Mouse (Mus musculus) large intestine, adult 2 months (tissue): Measurements from ENCODE around the gene Pigb. TPM values are rescaled to one million over a fixed set of nuclear protein-coding genes. Genes with fewer than 3 reads are reported as not detected.
A peak's percentile ranks its signal among the peaks of the same experiment; 100 is the strongest.

Experiments
- DNase-seq: peaks from one replicate; pipeline ENCODE4 v3.0.0-alpha.2; 2012; ENCODE audit warnings: low read depth, low spot score
- WGBS: fragments of 180-500 bp; shearing (Covaris S2); methylation state at CpG from one replicate; pipeline ENCODE4 v1.1.7; 2018; 5-methylcytosine and 5-hydroxymethylcytosine counted together
- polyA plus RNA-seq: library from polyadenylated mRNA; depleted of rRNA; stranded (reverse); fragments of >200 nt; gene quantifications from 2 replicates; pipeline ENCODE4 v1.2.3, GENCODE M21; 2012

Pigb gene
- polyA plus RNA-seq, 1 experiment, result 5.8 TPM

GRCm38 (mm10) chr9:73048927-73049326 lies 8.7 kb upstream of the Pigb start:
- 62% methylated on average over 4 of the region's 4 CpGs for WGBS

GRCm38 (mm10) chr9:73047906-73048305 lies 7.7 kb upstream of the Pigb start:
- WGBS, result 89% methylated on average over 2 of the region's 2 CpGs

More at GRCm38 (mm10) chr9:73048927-73049326, 8.7 kb upstream of the Pigb start:
- DNase-seq, result no peak

GRCm38 (mm10) chr9:73045711-73046110 lies 5.5 kb upstream of the Pigb start:
- WGBS, result 63% methylated on average over 10 of the region's 10 CpGs

More at GRCm38 (mm10) chr9:73047906-73048305, 7.7 kb upstream of the Pigb start:
- DNase-seq, result no peak

GRCm38 (mm10) chr9:73045204-73045603 lies 5.0 kb upstream of the Pigb start:
- WGBS, result 24% methylated on average over 7 of the region's 7 CpGs
- no peak for DNase-seq

More at GRCm38 (mm10) chr9:73045711-73046110, 5.5 kb upstream of the Pigb start:
- no peak for DNase-seq

GRCm38 (mm10) chr9:73044146-73045079 lies 4.2 kb upstream of the Pigb start, which contains the start of gene Rab27a:
Rab27a (plus strand) TSS chr9:73044854.
- 1% methylated on average over 41 of the region's 41 CpGs for WGBS
- DNase-seq, result peak; percentile 65

GRCm38 (mm10) chr9:73039222-73039945 lies 794 bp downstream of the Pigb start:
- DNase-seq, result peak; percentile 74
- under 1% methylated on average over 49 of the region's 49 CpGs for WGBS

- WGBS, result 100% methylated on average over 1 of the region's 1 CpGs
- no peak for DNase-seq
These were observed 6.8 kb downstream of the Pigb start for GRCm38 (mm10) chr9:73033406-73033805.

- DNase-seq, result no peak
- 71% methylated on average over 4 of the region's 4 CpGs for WGBS
These were observed 8.8 kb downstream of the Pigb start for GRCm38 (mm10) chr9:73031421-73031820.

GRCm38 (mm10) chr9:73030443-73030842 lies 9.7 kb downstream of the Pigb start:
- WGBS, result 97% methylated on average over 1 of the region's 1 CpGs
- DNase-seq, result no peak

- no peak for DNase-seq
- WGBS, result 67% methylated on average over 17 of the region's 17 CpGs
These were observed 14.2 kb downstream of the Pigb start for GRCm38 (mm10) chr9:73025818-73026636.

- no peak for DNase-seq
- 91% methylated on average over 5 of the region's 5 CpGs for WGBS
These were observed 19.5 kb downstream of the Pigb start for GRCm38 (mm10) chr9:73020566-73021097.

GRCm38 (mm10) chr9:73019841-73020240 lies 20.3 kb downstream of the Pigb start:
- DNase-seq, result no peak
- WGBS, result 88% methylated on average over 10 of the region's 10 CpGs

GRCm38 (mm10) chr9:73014724-73015123 lies 25.5 kb downstream of the Pigb start:
- no peak for DNase-seq
- WGBS, result 78% methylated on average over 13 of the region's 13 CpGs

- WGBS, result 93% methylated on average over 4 of the region's 4 CpGs
- no peak for DNase-seq
These were observed 27.5 kb downstream of the Pigb start for GRCm38 (mm10) chr9:73012629-73013028.

- WGBS, result 55% methylated on average over 3 of the region's 3 CpGs
- no peak for DNase-seq
These were observed 31.8 kb downstream of the Pigb start for GRCm38 (mm10) chr9:73008384-73008783.

- no peak for DNase-seq
- WGBS, result 94% methylated on average over 3 of the region's 3 CpGs
These were observed 34.0 kb downstream of the Pigb start for GRCm38 (mm10) chr9:73006175-73006574.

GRCm38 (mm10) chr9:73005106-73005505 lies 35.1 kb downstream of the Pigb start:
- WGBS, result 80% methylated on average over 6 of the region's 6 CpGs
- DNase-seq, result no peak

- 89% methylated on average over 8 of the region's 8 CpGs for WGBS
These were observed 36.1 kb downstream of the Pigb start for GRCm38 (mm10) chr9:73004076-73004475.

GRCm38 (mm10) chr9:73002177-73002576 lies 38.0 kb downstream of the Pigb start:
- 56% methylated on average over 3 of the region's 3 CpGs for whole genome bisulfite sequencing

More at GRCm38 (mm10) chr9:73004076-73004475, 36.1 kb downstream of the Pigb start:
- DNase-seq, result no peak

More at GRCm38 (mm10) chr9:73002177-73002576, 38.0 kb downstream of the Pigb start:
- no peak for DNase-seq
